Mouse (Mus musculus) spleen, adult 2 months (tissue): ENCODE measurements around the gene Phb2.

ENCODE experiments used
- CTCF ChIP-seq: fragments of 200-500 bp; IDR thresholded peaks from 2 replicates; pipeline ENCODE4 v1.5.1; 2011; ENCODE audit warnings: mild to moderate bottlenecking, inconsistent platforms; ENCODE audit not compliant: insufficient read depth, insufficient read length, insufficient replicate concordance; ENCODE audit errors: extremely low read depth
- POLR2A ChIP-seq: fragments of 200-500 bp; IDR thresholded peaks from 2 replicates; pipeline ENCODE4 v1.6.1; 2011; ENCODE audit warnings: low read depth, low read length, inconsistent platforms

- TF ChIP-seq CTCF (no peak), POLR2A (no peak)
These were observed 21.6 kb upstream of the Phb2 start for GRCm38 (mm10) chr6:124690517-124690916.
